Mouse (Mus musculus) hematopoietic stem cell, adult 5-6 weeks (primary cell): ENCODE measurements at regions not wholly inside any gene's neighbourhood (a gene's known extent, or its start where the extent isn't known, plus 50 kb on each side); places are given as distances from the start of the nearest gene placed in this dataset.
A peak's percentile ranks its signal among the peaks of the same experiment; 100 is the strongest.

Experiments
- ATAC-seq, 2 experiments: fragments of 125-278 bp in 1 of 2; replicated peaks in 1 of 2; 2 replicates each; pipeline ENCODE4 v1.8.0; 2016 to 2017; ENCODE audit warnings: inconsistent platforms in 2 of 2, mild to moderate bottlenecking in 2 of 2, moderate number of reproducible peaks in 2 of 2, low read depth in 1 of 2, moderate TSS enrichment in 1 of 2; ENCODE audit not compliant: low FRiP score in 2 of 2, poor library complexity in 2 of 2, severe bottlenecking in 2 of 2, insufficient read depth in 1 of 2, low TSS enrichment in 1 of 2

GRCm38 (mm10) chr16:25549542-25550110 lies 133.9 kb upstream of the Trp63 start:
- ATAC-seq = peak; percentile 60 to 63

- no peak for ATAC-seq
Observed at GRCm38 (mm10) chr16:25557181-25557580, 126.4 kb upstream of the Trp63 start.

- ATAC-seq = no peak
Observed at GRCm38 (mm10) chr16:25580216-25580615, 103.3 kb upstream of the Trp63 start.

- no peak for ATAC-seq
Observed at GRCm38 (mm10) chr16:25584337-25585069, 99.1 kb upstream of the Trp63 start.

- ATAC-seq = no peak
Observed at GRCm38 (mm10) chr16:25585070-25585454, 98.5 kb upstream of the Trp63 start.

GRCm38 (mm10) chr16:25585953-25586352 lies 97.6 kb upstream of the Trp63 start:
- ATAC-seq = no peak

GRCm38 (mm10) chr16:25587879-25588347 lies 95.7 kb upstream of the Trp63 start:
- no peak for ATAC-seq

GRCm38 (mm10) chr16:25597435-25597834 lies 86.1 kb upstream of the Trp63 start:
- no peak for ATAC-seq

GRCm38 (mm10) chr16:25603121-25603520 lies 80.4 kb upstream of the Trp63 start:
- no peak for ATAC-seq

GRCm38 (mm10) chr16:25615229-25615628 lies 68.3 kb upstream of the Trp63 start:
- no peak for ATAC-seq

GRCm38 (mm10) chr16:25615646-25616045 lies 67.9 kb upstream of the Trp63 start:
- no peak for ATAC-seq

GRCm38 (mm10) chr16:25618898-25619297 lies 64.7 kb upstream of the Trp63 start:
- no peak for ATAC-seq

GRCm38 (mm10) chr16:25622651-25623050 lies 60.9 kb upstream of the Trp63 start:
- no peak for ATAC-seq

- no peak for ATAC-seq
Observed at GRCm38 (mm10) chr16:25623986-25624623, 59.5 kb upstream of the Trp63 start.

GRCm38 (mm10) chr16:25629750-25630149 lies 53.8 kb upstream of the Trp63 start:
- no peak for ATAC-seq

GRCm38 (mm10) chr16:25631139-25631716 lies 52.3 kb upstream of the Trp63 start:
- ATAC-seq = no peak
